Mouse (Mus musculus) liver, embryonic 16.5 days (tissue): ENCODE data around the gene Gabrb1. TPM values are rescaled to one million over a fixed set of nuclear protein-coding genes. Genes with fewer than 3 reads are reported as not detected.

ENCODE experiments used
- ATAC-seq: fragments of 200-750 bp; cut with Nextera tagmentation; 2 replicates; pipeline ENCODE4 v1.8.0; 2017; ENCODE audit warnings: low read depth, mild to moderate bottlenecking, moderate number of reproducible peaks, moderate library complexity
- H3K27ac ChIP-seq: fragments of 300-500 bp; sonication (generic); 2 replicates; pipeline ENCODE4 v1.5.1; 2014; ENCODE audit warnings: mild to moderate bottlenecking, low read length
- H3K27me3 ChIP-seq: fragments of 300-500 bp; sonication (generic); 2 replicates; pipeline ENCODE4 v1.6.1; 2014; ENCODE audit warnings: low read depth, low read length, mixed read lengths; ENCODE audit not compliant: control insufficient read depth, insufficient read depth
- H3K36me3 ChIP-seq: fragments of 300-500 bp; sonication (generic); 2 replicates; pipeline ENCODE4 v1.6.1; 2014; ENCODE audit warnings: mild to moderate bottlenecking; ENCODE audit not compliant: control insufficient read depth, insufficient read depth
- H3K4me1 ChIP-seq: fragments of 300-500 bp; sonication (generic); 2 replicates; pipeline ENCODE4 v1.6.1; 2014; ENCODE audit warnings: low read depth, low read length, mixed read lengths; ENCODE audit not compliant: control insufficient read depth
- H3K4me2 ChIP-seq: fragments of 300-500 bp; sonication (generic); 2 replicates; pipeline ENCODE4 v1.6.1; 2014; ENCODE audit warnings: low read depth, low read length, mixed read lengths
- H3K4me3 ChIP-seq: fragments of 300-500 bp; sonication (generic); 2 replicates; pipeline ENCODE4 v1.5.1; 2014; ENCODE audit warnings: low read depth, mild to moderate bottlenecking, low read length
- H3K9ac ChIP-seq: fragments of 300-500 bp; sonication (generic); 2 replicates; pipeline ENCODE4 v1.6.1; 2014; ENCODE audit warnings: low read depth, low read length
- H3K9me3 ChIP-seq: fragments of 300-500 bp; sonication (generic); replicated peaks from 2 replicates; pipeline ENCODE4 v1.6.1; 2016; ENCODE audit warnings: low read length; ENCODE audit not compliant: control insufficient read depth
- WGBS: fragments of 180-500 bp; shearing (Covaris S2); extraction: QIAGEN DNeasy Blood & Tissue Kit; methylation state at CpG from one replicate; pipeline ENCODE4 v1.1.7; 2014; ENCODE audit not compliant: insufficient replicate concordance; 5-methylcytosine and 5-hydroxymethylcytosine counted together
- polyA plus RNA-seq: library from polyadenylated mRNA; unstranded; fragments of >200 nt; fragmentation: Nextera tagmentation; extraction: Ambion mirVana; gene quantifications from 2 replicates; pipeline ENCODE4 v1.2.1, GENCODE M21; 2015

The Gabrb1 gene
- polyA plus RNA-seq, 1 experiment from 2014 or later = 0.07 TPM

DNA sequence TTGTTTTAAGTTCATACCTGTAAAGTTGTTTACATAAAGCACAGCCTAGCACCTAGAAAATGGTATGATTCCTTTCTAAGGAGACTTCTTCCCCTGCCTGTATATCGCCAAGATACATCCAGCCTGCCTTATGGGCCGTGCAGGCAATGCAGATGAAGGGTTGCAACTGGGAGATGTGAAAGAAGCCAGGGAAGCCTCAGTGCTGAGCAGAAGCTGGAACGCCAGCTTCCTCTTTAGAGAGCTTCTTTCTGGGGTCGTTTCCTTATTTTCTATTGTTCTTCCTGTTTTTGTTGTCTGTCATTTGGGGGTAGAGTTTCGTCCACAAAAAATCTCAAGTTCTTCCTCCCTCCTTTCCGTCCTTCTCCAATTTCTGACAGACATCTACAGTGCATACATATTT lies 512.2 kb downstream of the Gabrb1 start:
- H3K4me1 ChIP-seq = peaks cover 20% of the 10 kb centered on the region
- ATAC-seq = no peak
- WGBS = 18% methylated on average over 6 of the region's 6 CpGs
- H3K4me2 ChIP-seq = no peak overlapping the region
- no peaks in the 10 kb centered on the region for H3K36me3 ChIP-seq
- no peak overlapping the region for H3K9ac ChIP-seq
- no peaks in the 10 kb centered on the region for H3K9me3 ChIP-seq
- H3K4me3 ChIP-seq = no peak overlapping the region
- H3K27me3 ChIP-seq = no peaks in the 10 kb centered on the region
- no peak overlapping the region for H3K27ac ChIP-seq

GRCm38 (mm10) chr5:72172675-72173074 lies 514.8 kb downstream of the Gabrb1 start:
- no peak for ATAC-seq
- Histone ChIP-seq H3K4me1 (peaks cover 4% of the 10 kb centered on the region; the same call in 1 of the 2 replicates), H3K36me3 (no peaks in the 10 kb centered on the region), H3K4me3 (no peak overlapping the region), H3K27me3 (no peaks in the 10 kb centered on the region), H3K4me2 (no peak overlapping the region), H3K9ac (no peak overlapping the region), H3K27ac (no peak overlapping the region), H3K9me3 (no peaks in the 10 kb centered on the region)
- WGBS = 37% methylated on average over 3 of the region's 3 CpGs

DNA sequence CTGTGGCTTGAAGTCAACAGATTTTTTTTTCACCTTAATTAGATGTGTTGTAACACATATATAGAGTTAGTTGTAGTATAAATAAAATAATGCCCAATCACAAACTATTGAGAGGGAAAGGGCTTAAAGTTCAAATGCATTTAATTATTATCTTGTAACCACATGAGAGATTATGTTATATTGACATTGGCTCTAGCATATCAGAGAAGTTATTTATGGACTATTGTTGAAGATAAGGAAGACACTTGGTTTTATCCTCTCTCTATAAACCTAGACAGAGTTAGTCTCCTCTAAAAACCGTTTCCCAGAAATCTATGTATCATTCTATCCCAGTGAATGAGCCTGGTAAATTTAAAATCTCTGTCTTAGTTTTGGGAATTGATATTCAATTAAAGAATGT lies 515.6 kb downstream of the Gabrb1 start:
- H3K4me3 ChIP-seq = no peak overlapping the region
- no peaks in the 10 kb centered on the region for H3K36me3 ChIP-seq
- no peak for ATAC-seq
- WGBS = 38% methylated on average over 1 of the region's 1 CpGs
- no peaks in the 10 kb centered on the region for H3K27me3 ChIP-seq
- no peaks in the 10 kb centered on the region for H3K9me3 ChIP-seq
- no peak overlapping the region for H3K4me2 ChIP-seq
- H3K9ac ChIP-seq = no peak overlapping the region
- H3K27ac ChIP-seq = no peak overlapping the region
- peaks cover under 1% of the 10 kb centered on the region; the same call in 1 of the 2 replicates for H3K4me1 ChIP-seq

DNA sequence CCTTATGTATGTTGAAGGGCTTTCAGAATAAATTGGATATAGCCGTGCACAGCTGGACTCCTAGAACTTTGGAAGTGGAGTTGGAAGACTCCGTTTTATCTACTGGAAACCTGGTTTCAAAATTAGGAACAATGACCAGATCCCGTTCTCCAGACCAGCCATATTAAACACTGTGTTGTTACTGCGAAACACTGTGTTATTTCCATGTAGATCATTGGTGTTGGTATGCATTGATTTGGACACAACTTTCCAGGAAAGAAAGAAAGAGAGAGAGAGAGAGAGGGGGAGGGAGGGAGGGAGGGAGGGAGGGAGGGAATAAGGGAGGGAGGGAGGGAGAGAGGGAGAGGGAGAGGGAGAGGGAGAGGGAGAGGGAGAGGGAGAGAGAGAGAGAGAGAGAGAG lies 517.1 kb downstream of the Gabrb1 start:
- Histone ChIP-seq H3K36me3 (no peaks in the 10 kb centered on the region), H3K9me3 (no peaks in the 10 kb centered on the region), H3K9ac (no peak overlapping the region), H3K4me1 (no peaks in the 10 kb centered on the region), H3K4me2 (no peak overlapping the region), H3K4me3 (no peak overlapping the region), H3K27ac (no peak overlapping the region), H3K27me3 (no peaks in the 10 kb centered on the region)
- WGBS = 72% methylated on average over 4 of the region's 4 CpGs
- ATAC-seq = no peak

DNA sequence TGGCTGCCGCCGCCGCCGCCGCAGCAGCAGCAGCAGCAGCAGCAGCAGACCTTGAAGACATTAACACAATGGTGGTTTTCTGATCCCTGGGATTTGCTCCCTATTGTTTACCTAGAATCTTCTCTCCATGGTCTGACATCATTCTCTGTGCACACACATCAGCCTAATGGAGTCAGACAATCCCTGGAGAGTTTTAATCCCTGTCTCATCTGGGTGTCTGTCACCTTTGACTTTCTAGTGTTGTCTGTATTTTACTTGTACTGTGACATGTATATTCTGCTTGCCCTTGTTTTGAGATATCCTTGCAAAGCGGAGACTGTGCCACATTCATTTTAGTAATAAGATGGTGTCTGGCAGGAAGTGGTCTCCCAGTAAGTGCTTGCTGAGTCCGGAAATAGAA lies 517.6 kb downstream of the Gabrb1 start:
- Histone ChIP-seq H3K4me3 (no peak overlapping the region), H3K27ac (no peak overlapping the region), H3K27me3 (no peaks in the 10 kb centered on the region), H3K36me3 (no peaks in the 10 kb centered on the region), H3K4me2 (no peak overlapping the region), H3K4me1 (peaks cover 2% of the 10 kb centered on the region; the same call in 1 of the 2 replicates), H3K9ac (no peak overlapping the region), H3K9me3 (no peaks in the 10 kb centered on the region)
- ATAC-seq = no peak
- 55% methylated on average over 7 of the region's 7 CpGs for WGBS

DNA sequence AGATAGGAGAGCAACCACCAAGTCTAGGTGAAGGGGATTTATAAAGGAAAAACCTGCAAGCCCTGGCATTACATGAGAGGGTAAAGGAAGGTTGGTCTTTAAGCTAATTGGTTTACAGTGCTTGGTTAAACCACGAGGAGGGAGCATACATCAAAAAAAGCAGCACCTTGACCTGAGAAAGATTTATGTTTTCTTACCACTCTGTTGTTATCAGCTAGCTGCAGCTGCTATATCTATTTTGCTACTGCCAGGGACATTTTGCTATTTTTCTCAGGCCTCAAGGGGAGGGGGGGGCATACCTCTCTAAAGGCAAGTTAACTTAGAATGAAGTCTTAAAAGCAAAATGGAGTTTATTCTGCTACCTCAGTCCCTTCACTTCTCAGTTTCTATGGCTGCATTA lies 523.3 kb downstream of the Gabrb1 start:
- Histone ChIP-seq H3K4me2 (no peak overlapping the region), H3K27me3 (no peaks in the 10 kb centered on the region), H3K36me3 (no peaks in the 10 kb centered on the region), H3K27ac (peak overlapping the region; percentile 74), H3K9ac (no peak overlapping the region; the same call in 1 of the 2 replicates), H3K4me3 (no peak overlapping the region), H3K9me3 (no peaks in the 10 kb centered on the region), H3K4me1 (peaks cover 49% of the 10 kb centered on the region)
- peak; percentile 52 for ATAC-seq
- 7% methylated on average over 1 of the region's 1 CpGs for WGBS

- peak overlapping the region; percentile 74 for H3K27ac ChIP-seq
- 33% methylated on average over 4 of the region's 4 CpGs for WGBS
- H3K4me2 ChIP-seq = peak overlapping the region; percentile 80
- no peaks in the 10 kb centered on the region for H3K27me3 ChIP-seq
- no peaks in the 10 kb centered on the region for H3K36me3 ChIP-seq
- H3K9me3 ChIP-seq = no peaks in the 10 kb centered on the region
- H3K9ac ChIP-seq = no peak overlapping the region
- peak; percentile 80 for ATAC-seq
- peaks cover 49% of the 10 kb centered on the region for H3K4me1 ChIP-seq
- 0 out of 2 replicates have a peak overlapping the region, but pooled peaks have one; percentile 11 for H3K4me3 ChIP-seq
These were observed 524.9 kb downstream of the Gabrb1 start for GRCm38 (mm10) chr5:72182804-72183203.

DNA sequence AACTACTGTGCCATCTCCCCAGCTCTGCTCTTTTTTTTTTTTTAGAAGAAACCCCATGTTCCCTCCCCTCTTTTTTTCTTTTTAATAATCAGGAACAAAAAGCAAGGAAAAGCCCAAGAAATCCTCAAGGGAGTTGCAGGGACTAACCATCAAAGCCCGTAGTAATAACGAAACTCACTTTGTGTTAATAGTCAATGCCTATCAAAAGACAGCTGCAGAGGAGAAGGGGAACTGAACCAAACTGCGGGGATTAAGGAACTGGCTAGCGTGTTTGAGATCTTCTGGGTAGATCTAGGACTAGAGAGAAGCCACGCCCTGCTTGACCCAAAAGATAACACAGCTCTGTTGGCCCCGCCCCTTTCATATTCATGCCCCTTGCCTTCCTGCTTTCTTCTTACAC lies 526.0 kb downstream of the Gabrb1 start:
- WGBS = 22% methylated on average over 6 of the region's 6 CpGs
- Histone ChIP-seq H3K27ac (peak overlapping the region; percentile 87), H3K4me1 (peaks cover 49% of the 10 kb centered on the region), H3K9me3 (no peaks in the 10 kb centered on the region), H3K9ac (0 out of 2 replicates have a peak overlapping the region, but pooled peaks have one; percentile 11), H3K4me2 (peak overlapping the region; percentile 80), H3K4me3 (peak overlapping the region; percentile 48), H3K27me3 (no peaks in the 10 kb centered on the region), H3K36me3 (no peaks in the 10 kb centered on the region)
- ATAC-seq = peak; percentile 78

GRCm38 (mm10) chr5:72184437-72185100 lies 526.7 kb downstream of the Gabrb1 start:
- peak overlapping the region; percentile 87 for H3K27ac ChIP-seq
- ATAC-seq = peak; percentile 71
- no peaks in the 10 kb centered on the region for H3K27me3 ChIP-seq
- peak overlapping the region; percentile 50 for H3K9ac ChIP-seq
- 25% methylated on average over 13 of the region's 13 CpGs for WGBS
- peak overlapping the region; percentile 80 for H3K4me2 ChIP-seq
- peaks cover 49% of the 10 kb centered on the region for H3K4me1 ChIP-seq
- H3K36me3 ChIP-seq = no peaks in the 10 kb centered on the region
- H3K4me3 ChIP-seq = peak overlapping the region; percentile 48
- no peaks in the 10 kb centered on the region for H3K9me3 ChIP-seq
